Mouse (Mus musculus) hindbrain, embryonic 13.5 days (tissue): ENCODE data around the gene 1700029H14Rik. TPM values are rescaled to one million over a fixed set of nuclear protein-coding genes. Genes with fewer than 3 reads are reported as not detected.

Experiments
- ATAC-seq: fragments of 200-750 bp; cut with Nextera tagmentation; 2 replicates; pipeline ENCODE4 v1.8.0; 2017; ENCODE audit warnings: moderate TSS enrichment; ENCODE audit not compliant: low FRiP score
- H3K27ac ChIP-seq: fragments of 300-500 bp; sonication (generic); 2 replicates; pipeline ENCODE4 v1.5.1; 2015; ENCODE audit warnings: inconsistent platforms, mild to moderate bottlenecking, moderate library complexity
- H3K27me3 ChIP-seq: fragments of 300-500 bp; sonication (generic); 2 replicates; pipeline ENCODE4 v1.6.1; 2015; ENCODE audit warnings: mild to moderate bottlenecking, inconsistent platforms
- H3K36me3 ChIP-seq: fragments of 300-500 bp; sonication (generic); 2 replicates; pipeline ENCODE4 v1.6.1; 2015; ENCODE audit warnings: mild to moderate bottlenecking, inconsistent platforms
- H3K4me1 ChIP-seq: fragments of 300-500 bp; sonication (generic); replicated peaks from 2 replicates; pipeline ENCODE4 v1.6.1; 2015; ENCODE audit warnings: inconsistent platforms
- H3K4me2 ChIP-seq: fragments of 300-500 bp; sonication (generic); 2 replicates; pipeline ENCODE4 v1.6.1; 2015; ENCODE audit warnings: inconsistent platforms, mild to moderate bottlenecking, moderate library complexity
- H3K4me3 ChIP-seq: fragments of 300-500 bp; sonication (generic); 2 replicates; pipeline ENCODE4 v1.5.1; 2015; ENCODE audit warnings: mild to moderate bottlenecking, inconsistent platforms
- H3K9ac ChIP-seq: fragments of 300-500 bp; sonication (generic); 2 replicates; pipeline ENCODE4 v1.6.1; 2015; ENCODE audit warnings: mild to moderate bottlenecking, inconsistent platforms
- H3K9me3 ChIP-seq: fragments of 300-500 bp; sonication (generic); 2 replicates; pipeline ENCODE4 v1.6.1; 2016; ENCODE audit warnings: inconsistent platforms
- WGBS: fragments of 180-500 bp; shearing (Covaris S2); methylation state at CpG from one replicate; pipeline ENCODE4 v1.1.7; 2015; 5-methylcytosine and 5-hydroxymethylcytosine counted together
- polyA plus RNA-seq: library from polyadenylated mRNA; unstranded; fragments of >200 nt; fragmentation: Nextera tagmentation; extraction: Ambion mirVana; gene quantifications from 2 replicates; pipeline ENCODE4 v1.2.1, GENCODE M21; 2015

1700029H14Rik gene
- polyA plus RNA-seq, 1 experiment from 2014 or later = not detected

- Histone ChIP-seq H3K4me1 (0 out of 2 replicates have a peak, but pooled peaks cover 6% of the 10 kb centered on the region), H3K27ac (no peak overlapping the region), H3K9me3 (no peaks in the 10 kb centered on the region), H3K4me3 (no peak overlapping the region), H3K36me3 (peaks cover 46% of the 10 kb centered on the region), H3K27me3 (no peaks in the 10 kb centered on the region), H3K4me2 (no peak overlapping the region), H3K9ac (no peak overlapping the region)
- no peak for ATAC-seq
- WGBS = 79% methylated on average over 6 of the region's 6 CpGs
Observed at GRCm38 (mm10) chr8:13591246-13591645, 29.0 kb upstream of the 1700029H14Rik start.

- H3K27ac ChIP-seq = no peak overlapping the region
- no peak overlapping the region for H3K4me3 ChIP-seq
- WGBS = 88% methylated on average over 6 of the region's 6 CpGs
Observed at GRCm38 (mm10) chr8:13589071-13589470, 26.8 kb upstream of the 1700029H14Rik start.

GRCm38 (mm10) chr8:13584652-13585051, 22.4 kb upstream of the 1700029H14Rik start:
- Histone ChIP-seq H3K4me2 (no peak overlapping the region), H3K27ac (no peak overlapping the region), H3K4me3 (no peak overlapping the region), H3K9ac (no peak overlapping the region), H3K27me3 (no peaks in the 10 kb centered on the region), H3K4me1 (no peaks in the 10 kb centered on the region), H3K9me3 (no peaks in the 10 kb centered on the region), H3K36me3 (peaks cover 81% of the 10 kb centered on the region)
- 81% methylated on average over 8 of the region's 8 CpGs for WGBS
- ATAC-seq = no peak

More at GRCm38 (mm10) chr8:13589071-13589470, 26.8 kb upstream of the 1700029H14Rik start:
- Histone ChIP-seq H3K36me3 (peaks cover 47% of the 10 kb centered on the region), H3K4me1 (0 out of 2 replicates have a peak, but pooled peaks cover 6% of the 10 kb centered on the region), H3K27me3 (no peaks in the 10 kb centered on the region), H3K9ac (no peak overlapping the region), H3K9me3 (no peaks in the 10 kb centered on the region), H3K4me2 (no peak overlapping the region)
- no peak for ATAC-seq

DNA sequence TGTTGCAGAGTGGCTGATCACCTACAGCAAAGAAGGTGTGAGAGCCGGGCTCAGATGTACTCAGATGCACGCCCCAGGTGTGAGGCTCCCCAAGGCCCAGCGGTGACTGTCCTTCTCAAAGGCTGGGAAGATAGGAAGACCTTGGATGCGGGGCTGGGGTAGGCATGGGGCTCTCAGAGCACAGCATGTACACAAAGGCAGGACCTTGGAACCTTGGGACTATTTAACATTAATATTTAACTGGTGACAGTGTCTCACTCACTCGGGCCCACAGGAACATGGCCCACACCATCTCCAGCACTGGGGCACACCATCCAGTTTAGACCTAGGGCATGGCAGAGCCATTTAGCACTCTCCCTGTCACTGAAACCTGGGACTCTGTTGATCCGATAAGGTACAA, 15.6 kb upstream of the 1700029H14Rik start:
- WGBS = 93% methylated on average over 6 of the region's 6 CpGs
- Histone ChIP-seq H3K27ac (no peak overlapping the region), H3K9ac (no peak overlapping the region)

GRCm38 (mm10) chr8:13571999-13572398, 9.7 kb upstream of the 1700029H14Rik start:
- H3K9ac ChIP-seq = no peak overlapping the region
- no peak for ATAC-seq
- WGBS = 95% methylated on average over 11 of the region's 11 CpGs
- H3K27ac ChIP-seq = no peak overlapping the region
- H3K36me3 ChIP-seq = peaks cover 83% of the 10 kb centered on the region
- no peaks in the 10 kb centered on the region for H3K4me1 ChIP-seq
- no peaks in the 10 kb centered on the region for H3K9me3 ChIP-seq
- H3K4me3 ChIP-seq = no peak overlapping the region
- H3K27me3 ChIP-seq = no peaks in the 10 kb centered on the region
- no peak overlapping the region for H3K4me2 ChIP-seq

More for the DNA sequence above, 15.6 kb upstream of the 1700029H14Rik start:
- ATAC-seq = no peak
- Histone ChIP-seq H3K4me1 (no peaks in the 10 kb centered on the region), H3K4me2 (no peak overlapping the region), H3K9me3 (no peaks in the 10 kb centered on the region), H3K27me3 (no peaks in the 10 kb centered on the region), H3K36me3 (peaks cover 94% of the 10 kb centered on the region), H3K4me3 (no peak overlapping the region)

DNA sequence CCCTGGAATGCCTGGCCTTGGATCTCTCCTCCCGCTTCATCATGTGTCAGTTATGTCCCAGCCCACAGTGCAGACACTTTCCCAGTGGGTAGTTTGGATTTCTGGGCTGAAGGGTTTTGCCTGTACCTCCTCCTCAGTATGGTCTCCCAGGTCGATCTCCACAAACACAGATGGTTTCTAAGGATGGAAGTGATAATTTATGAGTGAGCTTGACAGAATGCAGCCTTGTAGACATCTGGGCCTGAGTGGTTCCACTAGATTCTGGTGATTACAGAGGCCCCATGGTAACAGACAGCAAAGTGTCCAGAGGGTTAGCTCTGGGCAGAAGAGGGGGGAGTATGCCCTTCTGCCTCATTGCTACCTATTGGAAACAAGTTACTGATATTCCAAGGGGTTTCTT, 4.7 kb downstream of the 1700029H14Rik start:
- no peak for ATAC-seq
- no peak overlapping the region for H3K27ac ChIP-seq
- no peaks in the 10 kb centered on the region for H3K36me3 ChIP-seq
- no peak overlapping the region for H3K4me2 ChIP-seq
- 73% methylated on average over 2 of the region's 2 CpGs for WGBS
- H3K4me1 ChIP-seq = no peaks in the 10 kb centered on the region
- H3K9ac ChIP-seq = no peak overlapping the region
- H3K4me3 ChIP-seq = no peak overlapping the region
- H3K27me3 ChIP-seq = no peaks in the 10 kb centered on the region
- H3K9me3 ChIP-seq = no peaks in the 10 kb centered on the region

DNA sequence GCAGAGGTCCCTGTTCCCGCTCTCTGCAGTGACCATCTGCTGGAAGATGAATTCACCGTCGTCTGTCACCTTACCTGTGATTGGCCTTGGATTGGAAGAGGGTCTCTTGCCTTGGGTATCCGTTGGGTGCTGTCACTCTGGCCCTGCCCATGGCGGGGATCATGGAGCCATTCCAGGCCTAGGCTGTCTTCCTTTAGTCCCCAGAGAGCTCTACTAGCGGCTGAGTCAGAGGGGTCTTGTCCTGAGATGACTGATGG, 10.8 kb downstream of the 1700029H14Rik start:
- Histone ChIP-seq H3K27me3 (no peaks in the 10 kb centered on the region), H3K27ac (no peak overlapping the region), H3K9me3 (no peaks in the 10 kb centered on the region), H3K9ac (no peak overlapping the region), H3K4me3 (no peak overlapping the region), H3K36me3 (no peaks in the 10 kb centered on the region), H3K4me2 (no peak overlapping the region), H3K4me1 (peaks cover 5% of the 10 kb centered on the region; the same call in 1 of the 2 replicates)
- peak; percentile 22; the same call in 1 of the 2 replicates for ATAC-seq
- WGBS = 90% methylated on average over 6 of the region's 6 CpGs

- peaks cover 5% of the 10 kb centered on the region; the same call in 1 of the 2 replicates for H3K4me1 ChIP-seq
- no peak overlapping the region for H3K4me3 ChIP-seq
- 58% methylated on average over 9 of the region's 9 CpGs for WGBS
- H3K9me3 ChIP-seq = no peaks in the 10 kb centered on the region
- no peak overlapping the region for H3K4me2 ChIP-seq
- H3K9ac ChIP-seq = no peak overlapping the region
- H3K27ac ChIP-seq = no peak overlapping the region
- ATAC-seq = peak; percentile 92
- H3K27me3 ChIP-seq = no peaks in the 10 kb centered on the region
- H3K36me3 ChIP-seq = no peaks in the 10 kb centered on the region
Observed at GRCm38 (mm10) chr8:13550718-13551573, 11.3 kb downstream of the 1700029H14Rik start.

DNA sequence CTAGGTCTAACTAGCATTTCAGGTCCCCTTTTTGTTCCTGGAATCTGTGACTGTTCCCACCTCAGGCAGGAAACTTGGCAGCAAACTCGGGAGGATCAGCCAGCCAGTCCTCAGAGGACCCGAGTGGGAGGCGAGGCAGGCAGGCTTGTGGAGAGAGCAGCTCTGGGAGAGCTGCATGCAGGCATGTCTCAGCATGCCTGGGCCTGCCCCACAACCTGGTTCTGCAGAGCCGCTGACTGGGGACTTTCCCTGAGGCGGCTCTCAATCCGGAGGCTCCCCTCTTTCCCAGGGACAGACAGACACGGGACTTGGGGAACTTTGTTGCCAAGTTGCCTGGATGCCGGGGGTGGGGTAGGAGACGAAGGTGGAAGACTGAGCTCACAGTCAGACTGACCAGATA, 13.4 kb downstream of the 1700029H14Rik start:
- Histone ChIP-seq H3K4me1 (peaks cover 5% of the 10 kb centered on the region; the same call in 1 of the 2 replicates), H3K27me3 (no peaks in the 10 kb centered on the region), H3K36me3 (no peaks in the 10 kb centered on the region), H3K27ac (no peak overlapping the region), H3K9ac (no peak overlapping the region), H3K9me3 (no peaks in the 10 kb centered on the region), H3K4me3 (no peak overlapping the region), H3K4me2 (no peak overlapping the region)
- no peak for ATAC-seq
- WGBS = 59% methylated on average over 9 of the region's 9 CpGs

GRCm38 (mm10) chr8:13548235-13548634, 14.0 kb downstream of the 1700029H14Rik start:
- Histone ChIP-seq H3K36me3 (no peaks in the 10 kb centered on the region), H3K9me3 (no peaks in the 10 kb centered on the region), H3K27ac (no peak overlapping the region), H3K27me3 (no peaks in the 10 kb centered on the region), H3K4me2 (no peak overlapping the region), H3K4me1 (peaks cover 5% of the 10 kb centered on the region; the same call in 1 of the 2 replicates), H3K4me3 (no peak overlapping the region), H3K9ac (no peak overlapping the region)
- ATAC-seq = no peak
- 62% methylated on average over 4 of the region's 4 CpGs for WGBS

GRCm38 (mm10) chr8:13546421-13546820, 15.8 kb downstream of the 1700029H14Rik start:
- no peak overlapping the region for H3K27ac ChIP-seq
- peaks cover 4% of the 10 kb centered on the region; the same call in 1 of the 2 replicates for H3K4me1 ChIP-seq
- 90% methylated on average over 4 of the region's 4 CpGs for WGBS
- H3K27me3 ChIP-seq = no peaks in the 10 kb centered on the region
- no peaks in the 10 kb centered on the region for H3K36me3 ChIP-seq
- H3K4me2 ChIP-seq = no peak overlapping the region
- ATAC-seq = no peak
- H3K9ac ChIP-seq = no peak overlapping the region
- no peak overlapping the region for H3K4me3 ChIP-seq
- H3K9me3 ChIP-seq = no peaks in the 10 kb centered on the region

- Histone ChIP-seq H3K4me1 (no peaks in the 10 kb centered on the region; the same call in 1 of the 2 replicates), H3K27ac (no peak overlapping the region), H3K36me3 (no peaks in the 10 kb centered on the region), H3K9ac (no peak overlapping the region), H3K4me2 (no peak overlapping the region), H3K27me3 (no peaks in the 10 kb centered on the region), H3K9me3 (no peaks in the 10 kb centered on the region), H3K4me3 (no peak overlapping the region)
- no peak for ATAC-seq
- 68% methylated on average over 5 of the region's 5 CpGs for WGBS
Observed at GRCm38 (mm10) chr8:13541526-13541925, 20.7 kb downstream of the 1700029H14Rik start.

DNA sequence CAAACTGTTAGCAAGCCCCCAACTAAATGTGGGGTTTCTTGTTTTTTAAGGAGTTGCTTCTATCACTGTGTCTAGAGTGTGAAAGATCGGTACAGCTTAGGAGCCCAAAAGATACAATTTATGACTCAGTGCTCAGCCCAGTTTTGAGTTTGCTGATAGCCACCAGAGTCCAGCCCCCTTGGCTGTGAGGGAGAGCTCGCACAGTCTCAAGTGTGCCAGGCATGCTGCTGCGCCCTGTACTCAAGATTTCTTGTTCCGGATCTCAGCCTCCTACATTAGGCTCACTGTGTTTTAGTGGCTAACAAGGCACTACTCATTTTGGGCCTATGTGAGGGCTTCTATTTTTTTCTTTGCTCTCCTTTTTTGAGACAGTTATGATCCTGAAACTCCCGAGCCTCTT, 22.1 kb downstream of the 1700029H14Rik start:
- Histone ChIP-seq H3K9ac (no peak overlapping the region), H3K36me3 (no peaks in the 10 kb centered on the region), H3K4me1 (no peaks in the 10 kb centered on the region; the same call in 1 of the 2 replicates), H3K4me2 (no peak overlapping the region), H3K4me3 (no peak overlapping the region), H3K27ac (no peak overlapping the region), H3K9me3 (no peaks in the 10 kb centered on the region), H3K27me3 (no peaks in the 10 kb centered on the region)
- no peak for ATAC-seq
- 91% methylated on average over 5 of the region's 5 CpGs for WGBS
